Mouse (Mus musculus): ENCODE measurements around the gene E2f4. TPM values are rescaled to one million over a fixed set of nuclear protein-coding genes. Genes with fewer than 3 reads are reported as not detected.

The E2f4 gene
- polyA plus RNA-seq, 1 experiment, result 474 TPM

DNA sequence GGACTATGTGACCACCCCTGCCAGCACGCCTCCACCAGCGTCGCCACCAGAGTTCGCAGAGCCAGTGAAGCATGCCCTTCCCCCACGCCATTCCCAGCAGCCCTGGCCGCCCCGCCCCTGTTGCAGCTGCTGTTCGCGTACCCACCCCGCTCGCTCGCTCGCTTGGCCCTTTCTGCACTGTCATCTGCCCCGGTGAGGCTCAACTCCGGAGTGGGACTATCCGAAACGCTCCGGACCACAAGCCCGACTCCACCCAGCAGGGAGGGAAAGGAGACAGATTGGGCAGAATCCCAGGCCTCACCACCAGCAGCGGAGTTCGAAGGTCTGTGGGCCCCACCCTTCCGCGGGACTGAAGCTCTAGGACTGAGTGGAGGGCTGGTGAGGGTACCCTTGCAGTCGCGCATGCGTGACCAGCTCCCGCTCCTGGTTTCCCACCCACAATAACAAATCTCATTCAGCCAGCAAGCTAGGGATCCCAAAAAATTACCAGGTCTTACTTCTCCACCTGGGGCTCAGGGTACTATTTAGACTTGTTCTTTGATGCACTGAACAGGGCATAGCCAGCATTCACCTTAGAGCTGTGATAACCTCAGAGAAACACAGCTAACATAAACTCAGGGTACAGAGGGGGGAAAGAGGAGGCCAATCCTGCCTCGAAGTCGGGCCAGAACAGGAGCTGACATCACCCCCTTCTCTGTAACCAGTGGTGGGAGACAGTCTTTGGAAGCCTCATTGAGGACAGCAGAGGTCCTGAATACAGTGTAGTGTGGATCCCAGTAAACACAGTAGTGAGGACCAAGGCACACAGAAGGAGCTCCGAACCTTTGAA, 21.0 kb upstream of the E2f4 start:
- DNase-seq, result peak; percentile 49
- no peaks in the 10 kb centered on the region; the same call in 1 of the 2 replicates for H3K27me3 ChIP-seq (ENCODE audit: control insufficient read depth, insufficient read depth, low read length)
- no peak for TF ChIP-seq CTCF (IDR thresholded peaks at IDR 0.05; ENCODE audit: borderline replicate concordance, control insufficient read depth, extremely low read depth, insufficient read depth, low read length, poor library complexity)
- TF ChIP-seq POLR2A (IDR thresholded peaks at IDR 0.05; ENCODE audit: control insufficient read depth, extremely low read depth, insufficient read depth, low read length, poor library complexity), result no peak
- H3K4me1 ChIP-seq (replicated peaks; ENCODE audit: control insufficient read depth, insufficient read depth, low read length), result peaks cover 17% of the 10 kb centered on the region
- peak overlapping the region; percentile 41 for H3K4me3 ChIP-seq (ENCODE audit: control insufficient read depth, insufficient read depth, low read length)
- H3K27ac ChIP-seq (ENCODE audit: control insufficient read depth, insufficient read depth, low read length), result no peak overlapping the region
- WGBS, result 4% methylated on average over 30 of the region's 30 CpGs
- no peaks in the 10 kb centered on the region for H3K36me3 ChIP-seq (ENCODE audit: control insufficient read depth, insufficient read depth, low read length)

DNA sequence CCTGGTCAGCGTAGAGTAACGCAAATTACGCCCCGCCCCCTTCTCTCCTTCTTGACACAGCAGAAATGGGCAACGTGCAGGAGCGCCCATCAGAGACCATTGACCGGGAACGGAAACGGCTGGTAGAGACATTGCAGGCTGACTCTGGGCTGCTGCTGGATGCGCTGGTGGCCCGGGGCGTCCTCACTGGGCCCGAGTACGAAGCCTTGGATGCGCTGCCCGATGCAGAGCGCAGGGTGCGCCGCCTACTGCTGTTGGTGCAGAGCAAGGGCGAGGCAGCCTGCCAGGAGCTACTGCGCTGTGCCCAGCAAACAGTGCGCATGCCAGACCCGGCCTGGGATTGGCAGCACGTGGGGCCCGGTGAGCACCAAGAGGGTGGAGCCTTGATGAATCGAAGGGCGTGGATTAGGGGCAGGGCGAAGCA, 18.5 kb upstream of the E2f4 start:
- H3K4me1 ChIP-seq (replicated peaks; ENCODE audit: control insufficient read depth, insufficient read depth, low read length), result peaks cover 20% of the 10 kb centered on the region
- TF ChIP-seq POLR2A (IDR thresholded peaks at IDR 0.05; ENCODE audit: control insufficient read depth, extremely low read depth, insufficient read depth, low read length, poor library complexity) (no peak), CTCF (IDR thresholded peaks at IDR 0.05; ENCODE audit: borderline replicate concordance, control insufficient read depth, extremely low read depth, insufficient read depth, low read length, poor library complexity) (no peak)
- H3K27me3 ChIP-seq (ENCODE audit: control insufficient read depth, insufficient read depth, low read length), result no peaks in the 10 kb centered on the region; the same call in 1 of the 2 replicates
- DNase-seq, result no peak
- WGBS, result 2% methylated on average over 28 of the region's 28 CpGs
- H3K36me3 ChIP-seq (ENCODE audit: control insufficient read depth, insufficient read depth, low read length), result no peaks in the 10 kb centered on the region
- no peak overlapping the region for H3K4me3 ChIP-seq (ENCODE audit: control insufficient read depth, insufficient read depth, low read length)
- H3K27ac ChIP-seq (ENCODE audit: control insufficient read depth, insufficient read depth, low read length), result no peak overlapping the region

DNA sequence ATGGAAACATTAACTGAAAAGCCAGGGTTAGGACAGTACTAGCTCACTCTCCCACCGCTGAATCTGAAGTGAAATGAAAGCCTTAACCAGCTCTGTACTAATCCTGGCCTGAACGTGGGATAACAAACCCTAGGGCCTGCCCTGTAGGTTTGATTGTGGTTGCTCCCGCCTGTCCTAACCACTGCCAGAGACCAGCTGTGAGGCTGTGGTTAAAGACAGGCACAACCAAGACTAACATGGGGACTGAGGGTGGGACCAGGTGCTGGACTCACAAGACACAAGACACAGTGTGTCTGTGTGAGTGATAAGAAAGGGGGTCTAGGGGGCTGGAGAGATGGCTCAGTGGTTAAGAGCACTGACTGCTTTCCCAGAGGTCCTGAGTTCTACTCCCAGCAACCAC, 16.9 kb upstream of the E2f4 start:
- 14% methylated on average over 3 of the region's 3 CpGs for whole genome bisulfite sequencing
- DNase-seq, result no peak
- Histone ChIP-seq H3K4me3 (ENCODE audit: control insufficient read depth, insufficient read depth, low read length) (no peak overlapping the region), H3K36me3 (ENCODE audit: control insufficient read depth, insufficient read depth, low read length) (no peaks in the 10 kb centered on the region), H3K27ac (ENCODE audit: control insufficient read depth, insufficient read depth, low read length) (no peak overlapping the region), H3K27me3 (ENCODE audit: control insufficient read depth, insufficient read depth, low read length) (no peaks in the 10 kb centered on the region; the same call in 1 of the 2 replicates), H3K4me1 (replicated peaks; ENCODE audit: control insufficient read depth, insufficient read depth, low read length) (peaks cover 20% of the 10 kb centered on the region)
- TF ChIP-seq CTCF (IDR thresholded peaks at IDR 0.05; ENCODE audit: borderline replicate concordance, control insufficient read depth, extremely low read depth, insufficient read depth, low read length, poor library complexity), result no peak
- TF ChIP-seq POLR2A (IDR thresholded peaks at IDR 0.05; ENCODE audit: control insufficient read depth, extremely low read depth, insufficient read depth, low read length, poor library complexity), result no peak

DNA sequence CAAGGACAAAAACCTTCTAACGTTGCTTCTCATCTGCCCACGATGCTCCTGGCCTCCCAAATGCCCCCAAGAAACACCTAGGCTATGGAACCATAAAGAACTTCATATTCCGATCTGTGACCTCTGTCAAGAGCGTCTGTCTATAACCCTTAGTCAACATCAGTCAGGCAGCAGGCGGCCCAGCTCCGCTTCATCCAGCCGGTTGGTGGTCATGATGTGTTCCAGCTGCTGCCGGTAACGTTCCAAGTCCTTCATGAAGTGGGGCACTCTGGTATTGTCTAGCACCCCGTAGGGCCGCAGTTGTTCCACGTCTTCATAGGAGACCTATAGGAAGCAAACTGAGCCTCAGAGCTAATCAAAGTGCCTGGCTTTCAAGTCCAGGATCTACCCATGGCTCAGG, 15.6 kb upstream of the E2f4 start:
- no peaks in the 10 kb centered on the region for H3K36me3 ChIP-seq (ENCODE audit: control insufficient read depth, insufficient read depth, low read length)
- no peak overlapping the region for H3K4me3 ChIP-seq (ENCODE audit: control insufficient read depth, insufficient read depth, low read length)
- DNase-seq, result no peak
- 98% methylated on average over 12 of the region's 12 CpGs for WGBS
- H3K4me1 ChIP-seq (replicated peaks; ENCODE audit: control insufficient read depth, insufficient read depth, low read length), result peaks cover 12% of the 10 kb centered on the region
- TF ChIP-seq CTCF (IDR thresholded peaks at IDR 0.05; ENCODE audit: borderline replicate concordance, control insufficient read depth, extremely low read depth, insufficient read depth, low read length, poor library complexity) (no peak), POLR2A (IDR thresholded peaks at IDR 0.05; ENCODE audit: control insufficient read depth, extremely low read depth, insufficient read depth, low read length, poor library complexity) (no peak)
- H3K27me3 ChIP-seq (ENCODE audit: control insufficient read depth, insufficient read depth, low read length), result no peaks in the 10 kb centered on the region; the same call in 1 of the 2 replicates
- no peak overlapping the region for H3K27ac ChIP-seq (ENCODE audit: control insufficient read depth, insufficient read depth, low read length)

DNA sequence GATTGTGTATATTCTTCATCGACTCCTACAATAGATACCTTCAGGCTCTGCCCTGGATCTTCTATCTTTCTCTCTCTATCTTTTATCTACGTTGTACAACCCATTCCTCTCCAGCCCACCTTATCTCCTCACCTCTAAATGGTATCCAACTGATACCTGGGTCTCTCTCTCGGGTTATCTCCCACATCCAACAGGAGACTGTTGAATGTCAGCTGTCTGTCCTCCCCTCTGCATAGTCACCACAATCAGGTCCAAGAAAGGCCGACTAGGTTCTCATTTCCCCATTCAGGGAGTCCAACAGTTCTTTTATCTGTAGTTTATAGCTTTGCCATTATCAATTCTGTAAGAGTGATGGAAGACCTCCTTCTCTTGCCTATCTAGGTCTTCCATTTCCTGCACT, 15.2 kb upstream of the E2f4 start:
- WGBS, result 91% methylated on average over 4 of the region's 4 CpGs
- Histone ChIP-seq H3K4me3 (ENCODE audit: control insufficient read depth, insufficient read depth, low read length) (no peak overlapping the region), H3K27ac (ENCODE audit: control insufficient read depth, insufficient read depth, low read length) (no peak overlapping the region), H3K36me3 (ENCODE audit: control insufficient read depth, insufficient read depth, low read length) (no peaks in the 10 kb centered on the region), H3K4me1 (replicated peaks; ENCODE audit: control insufficient read depth, insufficient read depth, low read length) (peaks cover 12% of the 10 kb centered on the region), H3K27me3 (ENCODE audit: control insufficient read depth, insufficient read depth, low read length) (no peaks in the 10 kb centered on the region; the same call in 1 of the 2 replicates)
- no peak for DNase-seq
- TF ChIP-seq CTCF (IDR thresholded peaks at IDR 0.05; ENCODE audit: borderline replicate concordance, control insufficient read depth, extremely low read depth, insufficient read depth, low read length, poor library complexity), result no peak
- no peak for TF ChIP-seq POLR2A (IDR thresholded peaks at IDR 0.05; ENCODE audit: control insufficient read depth, extremely low read depth, insufficient read depth, low read length, poor library complexity)

DNA sequence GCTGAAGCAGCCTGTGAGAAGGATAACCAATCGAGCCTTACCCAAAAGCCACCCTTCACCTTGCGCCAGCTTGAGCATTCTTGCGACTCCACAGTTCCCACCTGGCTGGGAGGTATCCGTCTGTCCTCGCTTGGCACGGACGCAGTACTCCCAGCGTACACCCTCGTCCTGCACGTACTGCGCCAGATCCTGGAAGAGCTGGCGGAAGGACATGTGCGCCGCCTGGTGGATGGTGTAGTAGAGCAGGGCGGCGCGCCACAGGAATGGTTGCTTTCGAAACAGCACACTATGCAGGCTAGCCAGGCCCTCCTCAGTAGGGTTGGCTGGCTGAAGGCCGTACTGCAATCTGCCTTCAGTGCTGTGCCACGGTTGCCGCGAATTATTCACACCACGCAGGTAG, 14.4 kb upstream of the E2f4 start:
- no peak for DNase-seq
- Histone ChIP-seq H3K27ac (ENCODE audit: control insufficient read depth, insufficient read depth, low read length) (no peak overlapping the region), H3K36me3 (ENCODE audit: control insufficient read depth, insufficient read depth, low read length) (no peaks in the 10 kb centered on the region), H3K4me1 (replicated peaks; ENCODE audit: control insufficient read depth, insufficient read depth, low read length) (peaks cover 12% of the 10 kb centered on the region), H3K27me3 (ENCODE audit: control insufficient read depth, insufficient read depth, low read length) (no peaks in the 10 kb centered on the region; the same call in 1 of the 2 replicates), H3K4me3 (ENCODE audit: control insufficient read depth, insufficient read depth, low read length) (no peak overlapping the region)
- TF ChIP-seq POLR2A (IDR thresholded peaks at IDR 0.05; ENCODE audit: control insufficient read depth, extremely low read depth, insufficient read depth, low read length, poor library complexity) (no peak), CTCF (IDR thresholded peaks at IDR 0.05; ENCODE audit: borderline replicate concordance, control insufficient read depth, extremely low read depth, insufficient read depth, low read length, poor library complexity) (peak; percentile 79)
- WGBS, result 70% methylated on average over 23 of the region's 23 CpGs

Measured in thymus, adult 2 months (tissue).